Mouse (Mus musculus): ENCODE data around the gene Plcb2.

The Plcb2 gene

GRCm38 (mm10) chr2:118749341-118749884 lies 21.2 kb upstream of the Plcb2 start:
- no peak for DNase-seq

- peak; percentile 52 to 60 for DNase-seq
Measured at GRCm38 (mm10) chr2:118747301-118747960, 19.2 kb upstream of the Plcb2 start.

GRCm38 (mm10) chr2:118745915-118746901 lies 18.0 kb upstream of the Plcb2 start:
- DNase-seq: peak; percentile 51 to 62

DNA sequence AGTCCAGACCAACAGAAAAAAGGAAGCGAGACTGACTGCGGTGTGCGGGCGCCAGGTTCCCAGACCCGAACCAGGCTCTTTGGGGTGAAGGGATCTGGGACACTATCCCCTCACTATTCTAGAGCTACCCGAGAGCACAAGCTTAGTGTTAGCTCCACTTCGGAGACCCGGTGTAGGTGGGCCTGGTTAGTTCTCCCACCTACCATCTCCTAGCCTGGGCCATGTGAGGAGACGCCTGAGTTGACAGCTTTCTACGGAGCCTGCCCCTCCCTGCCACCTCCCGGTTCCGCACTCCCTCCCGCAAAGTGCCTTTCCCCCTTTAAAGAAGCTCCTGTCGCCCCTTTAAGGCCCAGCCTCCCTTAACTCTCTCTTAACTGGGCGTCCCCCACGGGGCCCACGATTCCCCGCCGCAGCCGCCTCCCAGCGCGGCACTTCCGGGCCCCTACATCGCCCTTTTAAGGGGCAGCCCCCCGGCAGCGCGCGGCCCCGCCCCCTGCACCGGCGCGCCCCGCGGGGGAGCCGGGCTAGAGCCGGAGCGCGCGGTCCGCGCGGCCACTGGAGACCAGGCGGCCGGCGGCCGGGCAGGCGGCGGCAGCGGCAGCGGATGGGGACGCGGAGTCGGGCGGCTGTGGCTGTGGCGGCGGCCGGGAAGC lies 17.1 kb upstream of the Plcb2 start, which contains the start of gene Inafm2:
TSS of gene Inafm2 (plus strand) at position 527 of the 653 bp plus-strand sequence.
- peak; percentile 89 to 95 for DNase-seq

DNA sequence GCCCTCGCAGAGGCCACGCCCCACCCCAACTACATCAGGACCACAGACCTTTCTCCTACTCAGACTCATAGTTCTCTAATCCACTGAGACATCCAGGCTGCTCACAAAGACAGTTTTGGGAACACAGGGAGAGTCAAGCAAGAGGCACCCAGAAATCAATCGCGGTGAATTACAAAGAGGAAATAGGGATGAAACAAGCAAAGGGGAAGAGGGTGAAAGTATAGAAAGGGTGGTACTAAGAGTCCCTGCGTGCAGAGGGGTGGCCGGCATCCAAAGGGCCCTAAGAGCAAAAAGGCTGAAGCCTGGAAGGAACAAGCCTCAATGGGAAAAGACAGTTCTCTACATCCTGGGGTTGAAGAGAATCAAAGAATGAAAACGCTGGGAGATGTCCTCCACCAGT lies 16.4 kb upstream of the Plcb2 start:
- DNase-seq: no peak

DNA sequence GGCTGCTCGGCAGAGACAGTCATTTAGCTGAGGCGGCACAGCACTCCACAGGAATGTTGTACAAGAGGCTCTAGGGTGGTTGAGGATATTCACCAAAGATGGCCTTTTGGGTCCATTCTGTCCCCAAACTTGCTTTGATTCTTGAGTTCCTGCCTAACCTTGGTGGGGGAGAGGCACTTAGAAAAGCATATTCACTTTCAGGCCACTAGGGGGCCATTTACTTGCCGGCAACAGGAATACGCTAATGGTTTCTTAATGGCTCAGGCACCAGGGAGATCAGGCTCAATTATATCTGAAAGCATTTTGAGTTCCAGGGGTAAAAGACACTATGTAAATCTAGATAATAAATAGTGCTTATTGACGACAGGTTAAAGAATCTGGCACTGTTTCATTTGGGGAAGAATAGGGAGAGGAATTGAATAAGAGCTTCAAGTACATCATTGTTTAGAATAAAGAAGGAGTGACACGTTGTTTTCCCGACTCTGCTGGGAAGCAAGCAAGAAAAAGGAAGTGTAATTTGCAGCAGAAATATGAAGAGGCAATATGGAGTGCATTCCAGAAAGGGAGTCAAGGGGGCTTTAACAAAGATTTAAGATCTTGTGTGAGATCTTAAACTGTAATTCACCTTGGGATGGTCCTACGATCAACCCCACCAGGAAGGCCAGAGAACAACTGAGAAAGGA lies 15.2 kb upstream of the Plcb2 start:
- peak; percentile 56 to 64 for DNase-seq

GRCm38 (mm10) chr2:118741183-118741582 lies 12.9 kb upstream of the Plcb2 start:
- no peak for DNase-seq

DNA sequence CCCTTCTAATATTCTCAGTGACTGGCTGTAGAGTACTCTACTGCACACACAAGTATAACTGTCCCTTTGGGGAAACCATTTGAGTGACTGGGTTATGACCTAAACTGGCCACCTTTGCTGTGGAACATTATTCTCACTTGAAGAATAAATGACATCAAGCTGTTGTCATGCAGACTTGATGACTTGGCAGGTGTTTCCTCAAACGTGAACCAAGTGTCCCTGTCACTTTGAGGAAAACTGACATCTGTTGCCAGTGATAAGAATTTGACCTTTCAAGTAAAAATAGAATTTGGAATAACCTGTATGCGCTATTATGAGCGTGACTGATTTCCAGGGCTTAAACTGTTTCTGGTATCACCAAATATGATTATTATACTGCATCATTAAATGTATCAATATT lies 12.1 kb upstream of the Plcb2 start:
- DNase-seq: no peak

DNA sequence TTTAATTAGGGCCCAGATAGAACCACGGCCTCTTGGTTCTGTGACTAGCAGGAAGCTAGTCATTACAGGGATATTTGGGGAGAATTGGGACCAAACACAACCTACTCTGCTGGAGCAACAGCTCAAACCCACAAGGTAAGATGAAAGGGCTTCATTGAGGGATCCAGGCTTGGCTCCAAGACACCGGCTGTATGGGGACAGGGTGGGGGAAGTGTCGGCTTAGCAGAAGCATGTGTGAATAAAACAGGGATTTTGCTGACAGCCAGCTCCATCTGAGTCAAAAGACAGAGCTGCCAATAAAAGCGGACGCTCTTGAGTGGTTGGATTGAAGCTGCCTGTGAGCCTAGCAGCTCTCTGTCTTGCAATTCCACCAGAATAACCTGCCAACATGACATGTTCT lies 5.1 kb upstream of the Plcb2 start:
- no peak for DNase-seq

DNA sequence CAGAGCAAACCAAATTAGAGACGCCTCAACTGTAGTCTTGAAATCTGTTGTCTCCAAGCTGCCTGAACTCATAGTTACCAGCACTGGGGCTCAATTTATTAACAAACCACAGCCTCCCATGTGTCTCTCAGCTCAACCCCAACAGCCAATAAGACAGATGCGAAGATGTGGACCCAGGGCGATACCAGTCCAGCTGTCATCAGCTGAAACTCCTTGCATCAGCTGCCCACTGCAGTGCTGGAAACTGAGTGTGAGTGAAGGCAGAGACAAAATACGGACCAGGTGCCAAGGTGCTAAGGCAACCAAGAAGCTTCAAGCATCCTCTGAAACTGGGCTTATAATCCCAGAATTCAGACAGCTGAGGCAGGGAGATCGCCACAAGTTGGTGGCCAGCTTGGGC lies 3.7 kb upstream of the Plcb2 start:
- no peak for DNase-seq

DNA sequence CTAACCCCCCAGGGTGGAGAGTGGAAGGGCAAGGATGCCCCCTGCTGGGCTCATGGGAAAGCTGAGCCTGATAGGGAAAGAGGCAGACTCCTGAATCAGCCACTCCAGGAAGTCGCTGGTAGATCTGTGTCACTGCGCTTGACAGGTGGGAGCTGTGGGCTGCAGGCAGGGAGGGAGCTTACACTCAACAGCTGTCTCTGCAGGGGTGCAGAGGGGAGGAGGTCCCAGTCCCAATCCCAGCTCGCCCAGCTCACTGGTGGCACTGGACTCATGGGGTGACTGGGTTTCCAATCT lies 2.3 kb upstream of the Plcb2 start:
- DNase-seq: no peak

DNA sequence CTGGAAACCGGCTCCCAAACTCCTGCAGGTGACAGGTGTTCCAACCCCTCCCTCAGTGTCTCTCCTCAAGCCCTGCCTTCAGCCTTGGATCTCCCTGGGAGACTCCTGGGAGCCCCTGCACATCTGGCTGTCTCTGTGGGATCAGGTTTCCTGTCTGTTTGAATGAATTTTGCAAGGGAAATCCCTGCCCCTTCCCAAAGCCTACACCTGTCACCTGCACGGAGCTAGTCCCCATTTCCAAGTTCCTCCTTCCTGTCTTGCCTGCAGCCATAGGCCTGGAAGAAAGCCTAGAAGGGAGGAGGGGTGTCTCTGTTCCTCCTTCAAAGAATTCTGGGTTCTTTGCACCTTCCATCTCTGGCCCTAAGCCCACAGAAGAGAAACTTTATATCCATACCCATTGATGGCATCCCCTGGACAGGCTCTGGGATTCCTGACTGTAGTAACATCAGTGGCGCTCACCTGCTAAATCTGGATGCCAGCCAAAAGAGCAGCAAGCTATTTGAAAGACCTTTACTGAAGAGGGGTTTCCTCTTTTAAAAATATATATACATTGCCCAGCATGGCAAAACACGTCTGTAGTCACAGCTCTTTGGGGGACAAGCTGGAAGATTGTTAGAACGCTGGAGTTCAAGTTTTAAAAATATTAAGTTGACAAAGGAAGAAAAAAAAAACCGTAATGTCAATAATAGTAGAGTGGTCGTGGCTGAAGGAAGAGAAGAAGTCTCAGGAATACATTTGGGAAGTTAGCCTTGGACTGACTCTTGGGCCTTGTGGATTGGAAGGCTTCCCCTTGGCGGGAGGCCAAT lies 1.8 kb upstream of the Plcb2 start:
- no peak for DNase-seq

DNA sequence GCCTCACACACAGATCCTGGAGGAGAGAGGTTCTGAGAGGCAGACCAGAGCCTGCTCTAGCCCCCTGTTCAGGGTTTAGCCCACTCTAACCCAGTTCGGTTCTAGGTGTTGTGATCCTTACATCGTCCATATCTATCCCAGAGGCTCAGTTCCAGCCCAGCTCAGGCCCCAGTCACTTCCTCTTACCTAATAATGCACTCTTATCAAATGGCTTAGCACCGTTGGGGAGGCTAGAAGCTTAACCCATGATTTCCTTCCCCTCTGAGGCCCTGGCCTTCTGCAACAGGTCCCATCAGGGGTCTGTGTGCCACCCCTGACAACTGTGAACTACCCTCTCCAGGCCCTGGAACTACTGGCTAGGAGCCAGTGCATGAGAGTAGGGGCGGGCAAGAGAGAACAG lies 956 bp upstream of the Plcb2 start:
- DNase-seq: no peak

GRCm38 (mm10) chr2:118727911-118728310 lies 327 bp downstream of the Plcb2 start:
- DNase-seq: no peak

GRCm38 (mm10) chr2:118726873-118727272 lies 1.4 kb downstream of the Plcb2 start:
- no peak for DNase-seq

DNA sequence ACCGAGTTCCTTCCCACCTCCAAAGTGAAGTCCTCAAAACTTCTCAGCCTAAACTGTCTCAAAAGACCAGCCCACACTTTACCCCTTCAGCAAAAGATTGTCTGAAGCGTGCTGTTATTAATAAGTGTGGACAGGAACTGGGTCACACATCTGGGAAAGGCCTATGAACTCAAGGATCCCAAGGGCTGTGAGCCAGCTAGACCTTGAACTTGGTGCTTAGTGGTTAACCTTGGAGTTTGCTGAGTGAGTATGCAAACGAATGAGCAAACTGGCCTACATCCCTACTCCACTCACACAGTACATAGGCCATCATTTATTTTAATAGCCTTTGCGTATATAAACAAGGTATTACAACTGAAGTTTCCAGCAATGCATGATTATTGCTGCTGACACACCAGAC lies 2.7 kb downstream of the Plcb2 start:
- no peak for DNase-seq

DNA sequence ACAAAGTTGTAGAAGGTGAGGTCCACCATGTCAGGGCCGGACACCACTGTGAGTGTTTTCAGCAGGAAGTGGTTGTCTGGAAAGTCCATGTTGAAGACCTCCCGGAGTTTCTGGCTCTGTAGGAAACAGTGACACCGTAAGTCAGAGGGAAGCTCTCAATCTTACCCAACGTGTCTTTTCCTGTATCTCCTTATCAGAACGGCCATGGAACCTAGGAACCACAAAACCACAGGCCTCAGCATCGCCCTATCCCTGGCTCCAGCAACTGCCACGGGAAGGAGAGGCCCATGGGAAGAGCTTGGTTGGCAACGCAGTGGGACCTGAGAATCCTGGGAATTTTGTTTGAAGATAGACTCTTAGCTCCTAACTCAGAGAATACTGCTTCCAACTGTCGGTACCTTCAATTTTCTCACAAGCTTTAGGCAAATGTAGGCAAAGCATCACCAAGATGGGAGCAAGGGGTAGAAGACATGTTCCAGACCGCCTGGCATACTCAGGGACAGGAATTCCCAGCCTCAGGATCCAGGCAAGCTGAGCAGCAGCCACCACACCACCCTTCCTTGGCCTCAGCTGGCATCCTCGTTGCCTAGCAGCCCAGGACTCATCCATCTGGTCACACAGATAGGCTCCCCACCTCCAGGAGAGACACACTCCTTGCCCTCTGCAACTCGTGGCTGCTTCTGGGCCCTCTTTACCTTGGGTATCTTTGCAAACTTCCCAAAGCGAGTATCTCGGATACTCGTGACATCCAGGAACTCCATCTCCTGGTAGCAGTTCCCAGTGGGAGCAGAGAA lies 4.3 kb downstream of the Plcb2 start:
- no peak for DNase-seq

DNA sequence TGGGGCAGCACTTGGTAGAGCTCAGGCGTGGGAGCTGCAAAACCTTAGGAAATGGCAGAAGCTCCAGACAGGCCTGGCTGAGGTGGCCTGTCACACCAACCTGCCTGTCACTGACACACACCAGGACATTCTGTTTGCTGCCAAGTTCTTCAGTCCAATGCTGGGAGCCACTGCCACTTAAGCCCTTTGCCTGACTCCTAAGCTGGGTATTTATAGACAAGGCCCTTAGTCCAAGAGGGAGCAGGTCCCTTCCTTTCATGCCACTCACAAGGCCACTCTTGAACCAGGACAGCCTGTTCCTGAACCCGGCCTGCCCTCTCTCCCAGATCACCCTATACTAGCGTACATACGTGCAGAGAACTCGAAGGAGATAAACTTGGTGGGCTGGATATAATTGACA lies 11.6 kb downstream of the Plcb2 start:
- no peak for DNase-seq

DNA sequence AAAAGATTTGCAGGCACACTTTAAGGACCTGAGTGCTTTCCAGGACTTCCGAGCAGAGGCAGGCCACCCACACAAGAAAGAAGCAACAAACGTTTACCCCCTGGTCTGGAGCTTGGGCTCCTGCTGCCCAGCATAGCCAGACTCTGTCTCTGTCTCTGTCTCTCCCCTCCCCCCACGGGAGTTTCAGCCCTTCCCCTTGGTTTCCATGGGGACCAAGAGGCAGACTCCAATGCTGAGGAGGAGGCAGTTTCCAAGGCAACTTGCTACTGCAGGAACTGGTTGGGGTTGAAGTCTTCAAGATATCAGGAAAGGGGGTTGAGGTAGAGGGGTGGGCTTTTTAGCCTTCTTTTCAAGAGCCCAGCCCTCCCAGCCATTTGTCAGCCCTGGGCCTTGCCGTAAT lies 14.0 kb downstream of the Plcb2 start:
- DNase-seq: no peak

DNA sequence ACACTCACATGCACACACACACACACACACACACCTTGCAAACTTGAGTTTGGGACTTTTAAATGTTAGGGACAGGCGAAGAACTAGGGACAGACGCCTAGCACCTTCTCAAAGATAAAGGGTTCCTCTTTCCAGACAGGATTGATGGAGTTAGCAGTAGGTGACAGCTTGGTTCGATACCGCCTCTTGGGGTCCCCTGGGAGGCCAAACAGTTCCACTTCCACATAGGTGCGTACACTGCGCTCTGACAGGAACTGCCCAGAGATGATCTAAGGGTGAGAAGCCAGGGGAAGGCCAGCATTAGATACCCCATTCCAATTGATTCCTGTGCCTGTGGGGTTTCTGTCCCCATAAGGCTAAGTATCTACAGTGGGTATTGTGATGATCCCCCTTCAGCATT lies 14.6 kb downstream of the Plcb2 start:
- no peak for DNase-seq

- peak; percentile 28 to 38 for DNase-seq
Measured at GRCm38 (mm10) chr2:118711038-118711494, 17.2 kb downstream of the Plcb2 start.
